Mouse (Mus musculus) liver, postnatal 0 days (tissue): ENCODE results near the gene Birc5.

Source experiments
- CTCF ChIP-seq: sonication (generic); IDR thresholded peaks from 2 replicates; pipeline ENCODE4 v1.5.1; 2016; ENCODE audit warnings: antibody characterized with exemption, low read depth
- EP300 ChIP-seq: IDR thresholded peaks from 2 replicates; pipeline ENCODE4 v1.6.1; 2016; ENCODE audit warnings: antibody characterized with exemption, low read depth, mild to moderate bottlenecking

DNA sequence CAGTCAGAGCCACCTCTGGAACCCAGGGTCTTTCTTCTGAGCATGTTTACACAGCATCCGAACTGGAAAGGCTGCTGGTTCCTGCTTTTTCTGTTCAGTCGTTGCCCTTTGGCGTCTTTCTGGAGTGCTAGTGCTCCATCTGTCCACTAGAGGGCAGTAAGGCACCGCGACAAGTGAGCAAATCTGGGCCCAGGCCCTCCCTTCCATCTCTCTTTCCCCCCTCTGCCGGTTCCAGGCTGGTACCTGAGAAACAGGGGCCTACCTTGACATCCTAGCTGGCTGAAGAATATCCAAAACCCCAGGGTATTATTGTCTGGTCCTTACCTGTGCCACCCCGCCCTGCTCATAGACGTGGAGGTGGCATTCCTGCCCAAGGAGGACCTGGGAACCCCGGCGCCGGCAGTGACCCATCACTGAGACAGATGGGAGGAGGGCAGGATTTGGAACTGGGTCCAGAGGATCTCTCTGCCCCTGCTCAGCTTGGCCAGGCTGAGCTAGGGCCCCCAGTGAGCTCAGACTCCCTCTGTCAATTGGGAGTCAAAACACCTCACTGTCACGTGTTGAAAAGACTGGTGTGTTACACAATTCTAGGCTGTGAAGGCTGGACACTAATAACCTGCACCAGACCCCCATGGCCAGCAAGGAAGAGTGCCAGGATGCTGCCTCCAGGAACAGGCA is 21.8 kb downstream of the Birc5 start:
- TF ChIP-seq CTCF: peak; percentile 99
- TF ChIP-seq EP300: no peak
